Mouse (Mus musculus): Measurements from ENCODE around the gene Hes5. TPM values are rescaled to one million over a fixed set of nuclear protein-coding genes. Genes with fewer than 3 reads are reported as not detected.
A peak's percentile ranks its signal among the peaks of the same experiment; 100 is the strongest.

Gene Hes5
- polyA plus RNA-seq, 1 experiment from 2014 or later = 5.8 TPM

- Histone ChIP-seq H3K4me1 (replicated peaks; ENCODE audit: insufficient read depth, low read length) (no peaks in the 10 kb centered on the region), H3K27me3 (ENCODE audit: insufficient read depth, low read length) (no peaks in the 10 kb centered on the region), H3K4me3 (replicated peaks; ENCODE audit: low read depth, low read length) (no peak overlapping the region), H3K27ac (no peak overlapping the region), H3K9ac (ENCODE audit: low read depth, low read length) (no peak overlapping the region), H3K36me3 (ENCODE audit: insufficient read depth, low read length) (no peaks in the 10 kb centered on the region), H3K4me2 (ENCODE audit: low read length) (no peak overlapping the region), H3K9me3 (replicated peaks; ENCODE audit: low read length) (no peaks in the 10 kb centered on the region)
- DNase-seq (ENCODE audit: low spot score) (no peak), ATAC-seq (replicated peaks; ENCODE audit: low FRiP score, low read depth) (no peak)
- no peak for TF ChIP-seq CTCF (IDR thresholded peaks at IDR 0.05; ENCODE audit: low read depth)
- 89% methylated on average over 2 of the region's 2 CpGs for WGBS
These were observed 20.6 kb upstream of the Hes5 start for GRCm38 (mm10) chr4:154940156-154940555.

GRCm38 (mm10) chr4:154941831-154942230 is 18.9 kb upstream of the Hes5 start:
- WGBS = 77% methylated on average over 5 of the region's 5 CpGs
- no peak overlapping the region for H3K4me2 ChIP-seq (ENCODE audit: low read length)
- DNase-seq (ENCODE audit: low spot score) = no peak
- ATAC-seq (replicated peaks; ENCODE audit: low FRiP score, low read depth) = no peak
- no peaks in the 10 kb centered on the region for H3K4me1 ChIP-seq (replicated peaks; ENCODE audit: insufficient read depth, low read length)
- H3K27ac ChIP-seq = no peak overlapping the region
- no peak overlapping the region for H3K9ac ChIP-seq (ENCODE audit: low read depth, low read length)
- H3K9me3 ChIP-seq (replicated peaks; ENCODE audit: low read length) = no peaks in the 10 kb centered on the region
- no peaks in the 10 kb centered on the region for H3K36me3 ChIP-seq (ENCODE audit: insufficient read depth, low read length)
- H3K27me3 ChIP-seq (ENCODE audit: insufficient read depth, low read length) = no peaks in the 10 kb centered on the region
- no peak for TF ChIP-seq CTCF (IDR thresholded peaks at IDR 0.05; ENCODE audit: low read depth)
- H3K4me3 ChIP-seq (replicated peaks; ENCODE audit: low read depth, low read length) = no peak overlapping the region

- H3K27me3 ChIP-seq (ENCODE audit: insufficient read depth, low read length) = no peaks in the 10 kb centered on the region
- no peak overlapping the region for H3K4me2 ChIP-seq (ENCODE audit: low read length)
- no peaks in the 10 kb centered on the region for H3K9me3 ChIP-seq (replicated peaks; ENCODE audit: low read length)
- no peak for DNase-seq (ENCODE audit: low spot score)
- WGBS = 76% methylated on average over 10 of the region's 10 CpGs
- H3K9ac ChIP-seq (ENCODE audit: low read depth, low read length) = no peak overlapping the region
- no peaks in the 10 kb centered on the region for H3K4me1 ChIP-seq (replicated peaks; ENCODE audit: insufficient read depth, low read length)
- no peak for TF ChIP-seq CTCF (IDR thresholded peaks at IDR 0.05; ENCODE audit: low read depth)
- no peak overlapping the region for H3K27ac ChIP-seq
- ATAC-seq (replicated peaks; ENCODE audit: low FRiP score, low read depth) = no peak
- no peak overlapping the region for H3K4me3 ChIP-seq (replicated peaks; ENCODE audit: low read depth, low read length)
- no peaks in the 10 kb centered on the region for H3K36me3 ChIP-seq (ENCODE audit: insufficient read depth, low read length)
These were observed 17.9 kb upstream of the Hes5 start for GRCm38 (mm10) chr4:154942632-154943322.

- Histone ChIP-seq H3K36me3 (ENCODE audit: insufficient read depth, low read length) (no peaks in the 10 kb centered on the region), H3K9ac (ENCODE audit: low read depth, low read length) (no peak overlapping the region), H3K4me3 (replicated peaks; ENCODE audit: low read depth, low read length) (no peak overlapping the region), H3K4me1 (replicated peaks; ENCODE audit: insufficient read depth, low read length) (no peaks in the 10 kb centered on the region), H3K27ac (no peak overlapping the region), H3K9me3 (replicated peaks; ENCODE audit: low read length) (no peaks in the 10 kb centered on the region), H3K4me2 (ENCODE audit: low read length) (no peak overlapping the region), H3K27me3 (ENCODE audit: insufficient read depth, low read length) (0 out of 2 replicates have a peak, but pooled peaks cover 3% of the 10 kb centered on the region)
- WGBS = 88% methylated on average over 6 of the region's 6 CpGs
- DNase-seq (ENCODE audit: low spot score) = no peak
- no peak for TF ChIP-seq CTCF (IDR thresholded peaks at IDR 0.05; ENCODE audit: low read depth)
- no peak for ATAC-seq (replicated peaks; ENCODE audit: low FRiP score, low read depth)
These were observed 17.2 kb upstream of the Hes5 start for GRCm38 (mm10) chr4:154943323-154944039.

GRCm38 (mm10) chr4:154944121-154944590 is 16.6 kb upstream of the Hes5 start:
- peak; percentile 97 for DNase-seq (ENCODE audit: low spot score)
- no peak overlapping the region for H3K4me3 ChIP-seq (replicated peaks; ENCODE audit: low read depth, low read length)
- no peak overlapping the region for H3K4me2 ChIP-seq (ENCODE audit: low read length)
- no peaks in the 10 kb centered on the region for H3K4me1 ChIP-seq (replicated peaks; ENCODE audit: insufficient read depth, low read length)
- H3K9ac ChIP-seq (ENCODE audit: low read depth, low read length) = no peak overlapping the region
- peak; percentile 97 for TF ChIP-seq CTCF (IDR thresholded peaks at IDR 0.05; ENCODE audit: low read depth)
- no peak overlapping the region for H3K27ac ChIP-seq
- ATAC-seq (replicated peaks; ENCODE audit: low FRiP score, low read depth) = peak; percentile 60
- H3K27me3 ChIP-seq (ENCODE audit: insufficient read depth, low read length) = 0 out of 2 replicates have a peak, but pooled peaks cover 4% of the 10 kb centered on the region
- H3K36me3 ChIP-seq (ENCODE audit: insufficient read depth, low read length) = no peaks in the 10 kb centered on the region
- no peaks in the 10 kb centered on the region for H3K9me3 ChIP-seq (replicated peaks; ENCODE audit: low read length)
- 16% methylated on average over 2 of the region's 2 CpGs for whole genome bisulfite sequencing

- H3K4me3 ChIP-seq (replicated peaks; ENCODE audit: low read depth, low read length) = no peak overlapping the region; the same call in 1 of the 2 replicates
- ATAC-seq (replicated peaks; ENCODE audit: low FRiP score, low read depth) = peak; percentile 90
- H3K4me1 ChIP-seq (replicated peaks; ENCODE audit: insufficient read depth, low read length) = no peaks in the 10 kb centered on the region
- no peaks in the 10 kb centered on the region for H3K9me3 ChIP-seq (replicated peaks; ENCODE audit: low read length)
- no peaks in the 10 kb centered on the region for H3K36me3 ChIP-seq (ENCODE audit: insufficient read depth, low read length)
- H3K27me3 ChIP-seq (ENCODE audit: insufficient read depth, low read length) = peaks cover 13% of the 10 kb centered on the region; the same call in 1 of the 2 replicates
- TF ChIP-seq CTCF (IDR thresholded peaks at IDR 0.05; ENCODE audit: low read depth) = no peak
- H3K9ac ChIP-seq (ENCODE audit: low read depth, low read length) = no peak overlapping the region
- DNase-seq (ENCODE audit: low spot score) = peak; percentile 89
- H3K27ac ChIP-seq = no peak overlapping the region
- peak overlapping the region; percentile 44 for H3K4me2 ChIP-seq (ENCODE audit: low read length)
- WGBS = 2% methylated on average over 8 of the region's 8 CpGs
These were observed 14.4 kb upstream of the Hes5 start for GRCm38 (mm10) chr4:154946319-154946718.
